Mouse (Mus musculus) ES-Bruce4 (cell line): ENCODE data around the gene Elp4. TPM values are rescaled to one million over a fixed set of nuclear protein-coding genes. Genes with fewer than 3 reads are reported as not detected.

Experiments
- H3K27ac ChIP-seq: 2 replicates; pipeline ENCODE4 v1.5.1; 2012; ENCODE audit warnings: low read length, inconsistent platforms; ENCODE audit not compliant: insufficient read depth
- H3K27me3 ChIP-seq: 2 replicates; pipeline ENCODE4 v1.6.1; 2012; ENCODE audit warnings: mild to moderate bottlenecking, low read length, inconsistent platforms; ENCODE audit not compliant: control insufficient read depth, poor library complexity, insufficient read depth, severe bottlenecking
- H3K36me3 ChIP-seq: 2 replicates; pipeline ENCODE4 v1.6.1; 2012; ENCODE audit warnings: inconsistent platforms, mild to moderate bottlenecking, low read length, moderate library complexity; ENCODE audit not compliant: control insufficient read depth, poor library complexity, insufficient read depth, severe bottlenecking
- H3K4me1 ChIP-seq: one replicate; pipeline ENCODE4 v1.8.1; 2011; ENCODE audit warnings: low read length; ENCODE audit not compliant: control insufficient read depth, insufficient read depth
- H3K4me3 ChIP-seq: 2 replicates; pipeline ENCODE4 v1.5.1; 2011; ENCODE audit warnings: low read depth, mild to moderate bottlenecking, low read length
- H3K9ac ChIP-seq: 2 replicates; pipeline ENCODE4 v1.6.1; 2012; ENCODE audit warnings: low read depth, mild to moderate bottlenecking, inconsistent platforms; ENCODE audit not compliant: poor library complexity, severe bottlenecking
- H3K9me3 ChIP-seq: replicated peaks from 2 replicates; pipeline ENCODE4 v1.6.1; 2012; ENCODE audit warnings: mild to moderate bottlenecking, low read length, inconsistent platforms; ENCODE audit not compliant: control insufficient read depth, poor library complexity, insufficient read depth, severe bottlenecking
- CTCF ChIP-seq: IDR thresholded peaks from one replicate; pipeline ENCODE4 v1.8.1; 2011; ENCODE audit warnings: low read depth, low read length
- EP300 ChIP-seq: IDR thresholded peaks from 2 replicates; pipeline ENCODE4 v1.6.1; 2011; ENCODE audit warnings: low read depth, low read length; ENCODE audit not compliant: insufficient read depth
- POLR2A ChIP-seq: IDR thresholded peaks from one replicate; pipeline ENCODE4 v1.8.1; 2011; ENCODE audit warnings: low read length; ENCODE audit not compliant: insufficient read depth
- polyA plus RNA-seq: library from polyadenylated mRNA; stranded (reverse); fragments of >200 nt; gene quantifications from 2 replicates; pipeline ENCODE4 v1.2.4, GENCODE M21; 2011; ENCODE audit warnings: low read depth; ENCODE audit not compliant: missing spikeins, insufficient read depth, insufficient read length

The Elp4 gene
- polyA plus RNA-seq, 1 experiment: 20.5 TPM

DNA sequence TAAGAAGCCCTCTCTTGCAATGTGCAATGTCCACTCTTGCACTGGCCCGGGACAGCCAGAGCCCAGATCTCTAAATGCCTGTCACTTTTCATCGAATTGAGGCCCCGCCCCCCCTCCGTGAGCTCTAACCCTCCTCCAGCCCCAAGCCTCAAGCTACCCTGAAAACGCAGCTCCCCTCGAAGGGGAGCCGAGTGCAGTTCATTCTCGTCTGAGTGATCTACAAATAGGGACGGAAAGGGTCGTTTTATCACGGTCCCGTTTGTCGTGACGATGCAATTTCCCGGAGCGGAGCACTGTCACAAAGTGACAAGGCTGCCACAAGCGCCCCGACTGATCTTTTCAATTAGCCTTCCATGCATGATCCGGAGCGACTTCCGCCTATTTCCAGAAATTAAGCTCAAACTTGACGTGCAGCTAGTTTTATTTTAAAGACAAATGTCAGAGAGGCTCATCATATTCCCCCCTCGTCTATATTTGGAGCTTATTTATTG, 222.3 kb downstream of the Elp4 start:
- Histone ChIP-seq H3K4me1 (no peaks in the 10 kb centered on the region), H3K36me3 (no peaks in the 10 kb centered on the region), H3K4me3 (no peak overlapping the region), H3K27ac (no peak overlapping the region), H3K27me3 (peaks cover 21% of the 10 kb centered on the region), H3K9me3 (no peaks in the 10 kb centered on the region), H3K9ac (no peak overlapping the region)
- TF ChIP-seq POLR2A: no peak
- TF ChIP-seq EP300: no peak
- TF ChIP-seq CTCF: no peak

DNA sequence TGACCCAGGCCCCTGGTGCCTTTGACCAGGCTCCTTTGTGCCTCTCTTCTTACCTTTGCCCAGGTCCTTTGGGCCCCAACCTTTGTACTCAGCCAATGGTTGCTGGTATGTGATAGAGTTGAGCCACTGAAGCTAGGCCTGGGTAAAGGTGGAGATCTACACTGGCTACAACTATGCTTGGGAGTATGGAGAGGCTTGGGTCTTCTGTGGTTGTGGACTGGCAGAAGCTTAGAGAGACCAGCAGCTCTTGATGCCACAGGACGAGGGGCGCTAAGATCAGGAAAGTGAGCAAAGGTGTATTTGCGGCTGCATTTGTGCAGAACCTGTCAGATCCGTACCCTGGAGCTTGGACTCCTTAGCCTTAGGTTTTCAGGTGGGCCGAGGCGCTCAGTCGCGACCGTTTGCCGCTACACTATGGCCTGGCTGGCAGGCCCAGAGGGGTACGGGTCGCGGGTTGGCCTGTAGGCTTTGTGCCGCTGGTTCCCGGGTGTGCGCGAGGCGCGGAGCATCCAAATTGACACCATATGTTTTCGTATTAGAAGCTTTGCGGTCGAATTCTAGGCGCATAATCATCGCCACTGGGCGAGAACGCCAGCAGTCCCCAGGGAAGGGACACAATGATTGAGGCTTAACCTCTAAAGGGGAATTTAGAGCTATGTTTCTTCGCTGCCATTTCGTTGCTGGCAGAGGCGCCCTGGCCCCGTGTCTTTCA, 223.2 kb downstream of the Elp4 start:
- H3K27me3 ChIP-seq: peaks cover 25% of the 10 kb centered on the region
- no peaks in the 10 kb centered on the region for H3K36me3 ChIP-seq
- no peaks in the 10 kb centered on the region for H3K9me3 ChIP-seq
- H3K27ac ChIP-seq: no peak overlapping the region
- 0 out of 2 replicates have a peak overlapping the region, but pooled peaks have one; percentile 3 for H3K4me3 ChIP-seq
- no peaks in the 10 kb centered on the region for H3K4me1 ChIP-seq
- no peak overlapping the region for H3K9ac ChIP-seq
- TF ChIP-seq EP300 (no peak), POLR2A (no peak), CTCF (no peak)

DNA sequence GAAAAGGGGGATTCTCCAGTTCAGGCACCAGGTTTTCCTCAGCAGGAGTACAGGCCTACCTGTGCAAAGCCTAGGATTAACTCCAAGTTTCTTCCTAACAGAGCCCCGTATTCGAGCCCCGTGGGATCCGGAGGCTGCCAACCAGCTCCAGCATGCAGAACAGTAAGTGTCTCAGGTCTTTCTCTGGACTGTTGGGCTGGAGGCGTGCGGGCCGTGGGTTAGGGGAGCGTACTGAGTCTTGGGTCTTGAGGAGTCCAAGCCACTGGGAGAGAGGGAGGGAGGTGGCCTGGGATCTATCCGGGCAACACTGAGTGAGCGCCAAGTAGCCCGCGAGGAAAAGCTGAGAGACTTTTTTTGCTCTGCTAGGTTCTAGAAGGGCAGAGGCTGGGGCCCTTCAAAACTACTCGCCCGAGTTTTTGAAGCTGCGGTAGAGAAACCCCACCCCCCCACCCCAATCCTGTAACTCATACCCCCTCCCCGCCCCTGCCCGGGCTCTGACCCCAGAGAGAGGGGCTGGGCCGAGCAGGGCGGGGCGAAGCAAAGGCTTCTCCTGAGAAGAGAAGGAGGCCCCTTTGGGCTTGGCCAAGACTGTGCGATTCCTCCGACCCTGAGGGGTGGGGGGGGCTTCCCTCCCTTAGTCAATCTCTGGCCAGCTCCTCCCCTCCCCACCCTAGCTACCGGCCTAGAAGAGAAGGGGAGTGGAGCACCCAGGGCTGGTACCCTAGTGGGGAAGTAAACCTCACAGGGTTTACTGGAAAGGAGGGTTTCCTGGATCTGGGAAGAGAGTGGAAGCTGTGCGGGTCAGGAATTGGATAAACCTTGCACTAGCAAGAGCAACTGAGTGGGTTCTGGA, 224.0 kb downstream of the Elp4 start:
- no peak overlapping the region for H3K27ac ChIP-seq
- no peak overlapping the region for H3K9ac ChIP-seq
- H3K4me3 ChIP-seq: peak overlapping the region; percentile 2; the same call in 1 of the 2 replicates
- TF ChIP-seq CTCF (no peak), EP300 (no peak), POLR2A (no peak)
- no peaks in the 10 kb centered on the region for H3K36me3 ChIP-seq
- no peaks in the 10 kb centered on the region for H3K4me1 ChIP-seq
- H3K9me3 ChIP-seq: no peaks in the 10 kb centered on the region
- H3K27me3 ChIP-seq: peaks cover 23% of the 10 kb centered on the region

DNA sequence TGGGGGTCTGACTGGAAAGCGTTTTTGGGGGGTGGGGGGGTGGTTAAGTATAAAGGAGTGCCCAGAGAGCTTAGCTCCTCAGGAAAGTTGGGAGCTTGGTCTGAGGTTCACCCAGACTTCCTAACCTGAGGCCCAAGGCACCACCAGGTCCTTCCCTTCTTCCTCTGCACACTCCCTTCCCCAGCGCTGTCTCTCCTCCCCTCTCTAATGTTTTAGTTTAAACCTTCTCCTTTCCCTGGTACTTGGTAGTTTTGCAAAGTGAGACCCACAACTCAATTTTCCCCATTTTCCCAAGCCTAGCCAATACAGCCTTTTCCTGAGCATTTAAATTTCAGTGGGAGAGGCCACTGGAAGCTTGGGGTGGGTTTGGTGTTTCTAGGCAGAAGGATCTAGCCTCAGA, 225.0 kb downstream of the Elp4 start:
- no peak overlapping the region for H3K27ac ChIP-seq

DNA sequence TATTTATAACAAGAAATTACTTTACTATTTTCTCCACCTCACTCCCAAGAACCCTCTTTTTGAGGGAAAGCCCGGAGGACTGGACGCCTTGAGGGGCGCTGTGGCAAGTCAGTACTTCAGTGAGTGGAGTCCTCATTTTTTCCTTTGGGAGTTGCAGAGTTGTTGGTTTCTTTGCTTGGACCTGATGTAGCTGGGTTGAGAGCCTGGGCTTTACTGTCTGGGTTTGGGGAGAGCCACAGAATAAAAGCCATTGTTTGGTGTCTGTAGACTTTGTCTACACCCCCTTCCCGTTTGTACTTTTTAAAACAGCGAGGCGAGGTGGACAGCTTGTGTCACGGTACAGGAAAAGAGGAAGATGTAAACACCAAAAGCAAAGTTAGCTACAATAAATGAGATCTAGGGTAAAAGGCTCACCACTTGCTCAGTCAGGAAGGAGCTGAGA, 225.5 kb downstream of the Elp4 start:
- TF ChIP-seq EP300: no peak
- TF ChIP-seq POLR2A: no peak
- no peak for TF ChIP-seq CTCF
- no peaks in the 10 kb centered on the region for H3K4me1 ChIP-seq
- no peaks in the 10 kb centered on the region for H3K36me3 ChIP-seq
- no peak overlapping the region for H3K27ac ChIP-seq
- H3K9me3 ChIP-seq: no peaks in the 10 kb centered on the region
- H3K27me3 ChIP-seq: peaks cover 29% of the 10 kb centered on the region
- no peak overlapping the region for H3K4me3 ChIP-seq
- H3K9ac ChIP-seq: no peak overlapping the region

More for the DNA sequence above, 225.0 kb downstream of the Elp4 start:
- no peaks in the 10 kb centered on the region for H3K36me3 ChIP-seq
- no peak overlapping the region for H3K9ac ChIP-seq
- H3K27me3 ChIP-seq: peaks cover 29% of the 10 kb centered on the region
- no peak for TF ChIP-seq POLR2A
- no peak for TF ChIP-seq CTCF
- TF ChIP-seq EP300: no peak
- no peaks in the 10 kb centered on the region for H3K9me3 ChIP-seq
- H3K4me1 ChIP-seq: no peaks in the 10 kb centered on the region
- no peak overlapping the region for H3K4me3 ChIP-seq
